Mouse (Mus musculus) common myeloid progenitor, adult 5-6 weeks (primary cell): ENCODE results near the gene Slc35b3. TPM values are rescaled to one million over a fixed set of nuclear protein-coding genes. Genes with fewer than 3 reads are reported as not detected.
A peak's percentile ranks its signal among the peaks of the same experiment; 100 is the strongest.

Source experiments
- ATAC-seq: replicated peaks from 2 replicates; pipeline ENCODE4 v1.8.0; 2016; ENCODE audit warnings: low read depth, mild to moderate bottlenecking, moderate TSS enrichment, inconsistent platforms; ENCODE audit not compliant: poor library complexity, severe bottlenecking
- total RNA-seq: library from RNA; stranded (forward); fragments of 200-1000, 187-1606 nt; gene quantifications from 2 replicates; pipeline ENCODE4 v1.2.3, GENCODE M21; 2017

Gene Slc35b3
- total RNA-seq, 1 experiment from 2014 or later: 21.9 TPM

GRCm38 (mm10) chr13:38941786-38942185 is 18.9 kb downstream of the Slc35b3 start:
- ATAC-seq: no peak

- no peak for ATAC-seq
Observed at GRCm38 (mm10) chr13:38941280-38941679, 19.4 kb downstream of the Slc35b3 start.

- ATAC-seq: no peak
Observed at GRCm38 (mm10) chr13:38938433-38938832, 22.2 kb downstream of the Slc35b3 start.

DNA sequence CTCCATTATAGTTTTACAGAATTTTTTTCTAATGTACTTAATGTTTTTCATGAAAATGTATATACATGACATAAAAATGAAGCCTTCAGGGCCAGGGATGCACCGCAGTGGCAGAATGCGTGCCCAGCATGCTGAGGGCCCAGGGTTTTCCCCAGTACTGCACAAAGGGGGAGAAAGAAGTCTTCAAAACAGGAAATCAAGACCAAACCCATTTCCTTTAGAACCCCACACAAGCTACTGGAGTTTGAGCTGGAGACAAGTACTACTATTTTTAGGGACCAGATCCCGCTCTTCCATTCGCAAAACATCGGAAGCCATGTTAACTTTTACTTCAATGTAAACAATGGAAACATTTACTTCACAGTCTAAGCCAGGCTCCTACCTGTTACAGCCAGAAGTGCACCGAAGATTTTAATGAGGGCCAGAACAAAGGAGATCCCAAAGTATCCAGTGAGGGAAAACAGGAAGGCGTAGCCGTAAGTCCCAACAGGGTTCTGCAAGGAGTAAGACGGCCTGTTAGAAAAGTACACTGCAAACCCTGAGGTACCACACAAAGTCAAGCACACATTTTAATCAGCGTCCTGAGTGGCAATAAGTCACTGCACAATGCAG is 23.7 kb downstream of the Slc35b3 start:
- 0 out of 2 replicates have a peak, but pooled peaks have one; percentile 36 for ATAC-seq

DNA sequence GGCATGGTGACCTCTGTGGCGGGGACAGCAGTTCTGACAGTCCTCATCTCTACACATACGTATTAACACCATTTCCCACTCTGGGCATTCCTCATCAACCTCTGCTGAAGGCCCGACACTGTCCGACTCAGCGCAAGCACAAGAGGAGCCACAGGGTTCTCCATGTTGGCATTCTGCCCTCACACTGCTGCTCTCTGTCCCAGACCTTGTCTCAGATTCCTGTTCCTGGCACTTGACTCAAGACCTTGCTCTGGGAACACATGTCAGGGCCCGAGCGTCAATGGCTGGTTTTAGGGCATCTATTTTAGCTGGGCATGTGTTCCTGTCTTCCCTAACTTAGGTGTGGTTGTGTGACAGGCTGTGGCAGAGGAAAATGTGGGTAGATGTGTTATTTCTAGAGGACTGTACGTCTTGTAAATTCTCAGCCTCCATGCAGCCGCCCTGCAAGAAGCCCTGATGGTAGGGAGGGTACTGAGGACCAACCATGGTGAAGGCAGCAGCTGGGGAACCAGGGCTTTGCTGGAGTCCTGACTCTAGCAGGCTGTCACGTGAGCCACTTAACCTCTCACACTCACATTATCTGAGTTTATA is 24.7 kb downstream of the Slc35b3 start:
- no peak for ATAC-seq

- no peak for ATAC-seq
Observed at GRCm38 (mm10) chr13:38929843-38930578, 30.7 kb downstream of the Slc35b3 start.

- ATAC-seq: no peak
Observed at GRCm38 (mm10) chr13:38922676-38923075, 38.0 kb downstream of the Slc35b3 start.

DNA sequence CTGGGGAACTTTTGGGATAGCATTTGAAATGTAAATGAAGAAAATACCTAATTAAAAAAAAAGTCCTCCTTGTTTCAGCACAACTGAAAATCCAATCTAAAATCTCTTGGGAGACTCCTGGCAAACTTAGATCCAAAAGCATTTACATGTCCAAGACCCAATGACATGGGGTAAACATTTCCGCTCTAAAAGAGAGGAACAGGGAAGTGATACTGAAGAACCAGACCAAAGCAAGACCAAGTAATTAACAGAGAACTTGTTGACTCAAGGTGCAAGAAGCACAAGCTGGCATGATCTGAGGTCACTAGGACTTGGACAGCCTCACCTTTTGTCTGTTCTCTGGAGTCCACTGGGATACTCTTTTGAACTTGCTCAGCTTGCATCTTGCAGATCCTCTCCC is 39.4 kb downstream of the Slc35b3 start:
- no peak for ATAC-seq

- ATAC-seq: no peak
Observed at GRCm38 (mm10) chr13:38918188-38918885, 42.3 kb downstream of the Slc35b3 start.

DNA sequence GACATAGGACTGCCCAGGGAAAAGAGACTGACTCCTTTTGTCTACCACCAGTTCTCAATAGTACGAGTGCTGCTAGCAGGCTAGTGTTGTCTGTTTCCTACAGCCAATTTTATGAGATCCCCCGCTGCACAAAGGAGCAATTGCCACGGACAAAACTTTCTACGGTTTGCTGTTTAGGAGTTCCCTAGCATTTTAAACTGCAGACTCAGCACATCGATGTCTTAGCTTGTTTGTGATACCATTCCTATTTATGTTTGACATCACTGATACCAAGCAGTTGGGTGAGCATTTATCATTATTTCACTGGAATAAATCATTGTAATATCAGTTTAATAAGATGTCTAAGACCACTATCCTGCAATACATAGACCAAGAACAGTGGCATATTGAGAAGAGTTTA is 43.1 kb downstream of the Slc35b3 start:
- ATAC-seq: no peak

DNA sequence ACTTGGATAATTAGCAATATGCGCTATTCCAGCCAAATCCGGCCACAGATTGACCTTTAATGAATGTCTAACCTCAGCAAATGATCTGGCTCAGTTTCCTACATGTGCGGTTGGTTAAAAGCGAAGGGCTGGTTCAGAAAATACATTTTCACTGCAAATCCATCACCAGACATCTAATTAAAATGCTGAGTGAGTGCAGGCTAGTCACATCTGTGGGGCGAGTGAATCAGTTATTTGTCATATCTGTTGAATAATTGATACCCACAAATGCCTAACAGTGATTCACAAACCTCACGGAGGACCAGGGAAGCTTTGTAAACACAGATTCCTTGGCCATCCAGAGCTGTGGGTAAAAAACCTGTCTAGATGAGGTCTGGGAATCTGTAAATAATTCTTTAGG is 45.9 kb downstream of the Slc35b3 start:
- ATAC-seq: no peak

- no peak for ATAC-seq
Observed at GRCm38 (mm10) chr13:38892364-38892763, 68.3 kb downstream of the Slc35b3 start.
